Comparison of ENCODE assay signal across 24 mouse cellular contexts in genomic region chr16:91173241-91173640, GRCm38 (mm10). TPM values are rescaled to one million over a fixed set of nuclear protein-coding genes. Genes with fewer than 3 reads are reported as not detected.
DNase-seq lines count a peak whose midpoint lies in the region; ATAC-seq lines count a peak whose summit lies in the region.
"Had no signal": no experiment of that assay in that cellular context is flagged by ENCODE, and none has a peak within 500 bp of the region (broad histone marks: within the 10 kb centered on the region; RNA-seq: fewer than 3 reads in every experiment).

No protein-coding gene starts in this region.

- no peaks in the 10 kb centered on the region for H3K9me3 ChIP-seq in neural tube, embryonic 11.5 days (ENCODE audit: control insufficient read depth, low read length)
- H3K9me3 ChIP-seq in neural tube, embryonic 15.5 days (replicated peaks), result no peaks in the 10 kb centered on the region
- no peaks in the 10 kb centered on the region for H3K9me3 ChIP-seq in forebrain, embryonic 11.5 days (ENCODE audit: control insufficient read depth, low read length)
- H3K9me3 ChIP-seq in midbrain, embryonic 11.5 days (ENCODE audit: control insufficient read depth, low read length), result no peaks in the 10 kb centered on the region
- H3K9me3 ChIP-seq: liver, embryonic 12.5 days had no signal

- no peak for ATAC-seq in neural tube, embryonic 11.5 days (ENCODE audit: insufficient read depth, low FRiP score, low TSS enrichment)
- ATAC-seq in neural tube, embryonic 15.5 days (ENCODE audit: low FRiP score), result no peak
- peak; percentile 32 for ATAC-seq in forebrain, embryonic 11.5 days (replicated peaks; ENCODE audit: low FRiP score)
- peak; percentile 20 for ATAC-seq in midbrain, embryonic 11.5 days (ENCODE audit: low FRiP score)
- ATAC-seq: liver, embryonic 12.5 days had no signal

- H3K36me3 ChIP-seq in neural tube, embryonic 11.5 days (ENCODE audit: control insufficient read depth, insufficient read depth, low read length), result no peaks in the 10 kb centered on the region
- no peaks in the 10 kb centered on the region for H3K36me3 ChIP-seq in neural tube, embryonic 15.5 days
- no peaks in the 10 kb centered on the region for H3K36me3 ChIP-seq in forebrain, embryonic 11.5 days (ENCODE audit: control insufficient read depth, insufficient read depth, low read length)
- no peaks in the 10 kb centered on the region for H3K36me3 ChIP-seq in midbrain, embryonic 11.5 days (ENCODE audit: control insufficient read depth, insufficient read depth, low read length)
- H3K36me3 ChIP-seq: liver, embryonic 12.5 days had no signal

- no peak overlapping the region for H3K27ac ChIP-seq in neural tube, embryonic 11.5 days (ENCODE audit: low read depth, low read length)
- no peak overlapping the region for H3K27ac ChIP-seq in neural tube, embryonic 15.5 days (replicated peaks)
- H3K27ac ChIP-seq in forebrain, embryonic 11.5 days (ENCODE audit: low read depth, low read length), result peak overlapping the region; percentile 44
- H3K27ac ChIP-seq in midbrain, embryonic 11.5 days (ENCODE audit: low read depth, low read length), result no peak overlapping the region; the same call in 1 of the 2 replicates
- H3K27ac ChIP-seq: liver, embryonic 12.5 days had no signal

- peak; percentile 37 for DNase-seq in neural tube, embryonic 11.5 days (ENCODE audit: low spot score)
- DNase-seq in forebrain, embryonic 11.5 days (ENCODE audit: low spot score), result peak; percentile 80
- DNase-seq in midbrain, embryonic 11.5 days (ENCODE audit: low spot score, missing footprints), result peak; percentile 92
- DNase-seq in thymus, postnatal 14 days, result no peak
- DNase-seq in adrenal gland, postnatal 36 days, result no peak
- no peak for DNase-seq in urinary bladder, postnatal 4 days (ENCODE audit: low spot score in 2 of 2)
- DNase-seq: adrenal gland, adult 2 months; kidney, adult 9 months; kidney, postnatal 36 days; lung, embryonic 14.5 days; lung, postnatal 36 days; right cerebral cortex, postnatal 4 days had no signal

- H3K4me3 ChIP-seq in neural tube, embryonic 11.5 days (ENCODE audit: low read depth, low read length), result no peak overlapping the region
- H3K4me3 ChIP-seq in neural tube, embryonic 15.5 days (replicated peaks), result no peak overlapping the region
- no peak overlapping the region for H3K4me3 ChIP-seq in forebrain, embryonic 11.5 days (ENCODE audit: low read depth, low read length)
- H3K4me3 ChIP-seq in midbrain, embryonic 11.5 days (ENCODE audit: low read depth, low read length), result no peak overlapping the region
- H3K4me3 ChIP-seq: liver, embryonic 12.5 days; myocyte had no signal

- WGBS in neural tube, embryonic 11.5 days, result 42% methylated on average over 15 of the region's 15 CpGs
- 12% methylated on average over 15 of the region's 15 CpGs for WGBS in neural tube, embryonic 15.5 days
- 12% methylated on average over 15 of the region's 15 CpGs for whole genome bisulfite sequencing in forebrain, embryonic 11.5 days
- 31% methylated on average over 15 of the region's 15 CpGs for WGBS in midbrain, embryonic 11.5 days

- peaks cover 82% of the 10 kb centered on the region for H3K27me3 ChIP-seq in neural tube, embryonic 11.5 days (ENCODE audit: control insufficient read depth, insufficient read depth, low read length)
- peaks cover 87% of the 10 kb centered on the region for H3K27me3 ChIP-seq in neural tube, embryonic 15.5 days (replicated peaks)
- H3K27me3 ChIP-seq in forebrain, embryonic 11.5 days (ENCODE audit: control insufficient read depth, insufficient read depth, low read length), result peaks cover 26% of the 10 kb centered on the region
- H3K27me3 ChIP-seq in midbrain, embryonic 11.5 days (ENCODE audit: control insufficient read depth, insufficient read depth, low read length), result peaks cover 67% of the 10 kb centered on the region

- no peak overlapping the region for H3K4me2 ChIP-seq in neural tube, embryonic 11.5 days (ENCODE audit: low read depth)
- H3K4me2 ChIP-seq in neural tube, embryonic 15.5 days, result no peak overlapping the region
- H3K4me2 ChIP-seq in forebrain, embryonic 11.5 days (ENCODE audit: low read depth, low read length, severe bottlenecking), result peak overlapping the region; percentile 28; the same call in 1 of the 2 replicates
- H3K4me2 ChIP-seq in midbrain, embryonic 11.5 days, result no peak overlapping the region
- H3K4me2 ChIP-seq: heart, embryonic 11.5 days; liver, embryonic 12.5 days; lung, embryonic 14.5 days had no signal

- H3K4me1 ChIP-seq in neural tube, embryonic 11.5 days (ENCODE audit: control insufficient read depth, insufficient read depth, low read length), result peaks cover 8% of the 10 kb centered on the region
- H3K4me1 ChIP-seq in neural tube, embryonic 15.5 days, result peaks cover 33% of the 10 kb centered on the region
- H3K4me1 ChIP-seq in forebrain, embryonic 11.5 days (replicated peaks; ENCODE audit: control insufficient read depth, insufficient read depth, low read length), result peaks cover 39% of the 10 kb centered on the region
- peaks cover 35% of the 10 kb centered on the region for H3K4me1 ChIP-seq in midbrain, embryonic 11.5 days (ENCODE audit: control insufficient read depth, insufficient read depth, low read length)

- H3K9ac ChIP-seq in neural tube, embryonic 11.5 days (ENCODE audit: low read length), result no peak overlapping the region
- no peak overlapping the region for H3K9ac ChIP-seq in neural tube, embryonic 15.5 days (replicated peaks)
- H3K9ac ChIP-seq in forebrain, embryonic 11.5 days (ENCODE audit: low read length), result peak overlapping the region; percentile 17; the same call in 1 of the 2 replicates
- H3K9ac ChIP-seq in midbrain, embryonic 11.5 days (ENCODE audit: low read length), result peak overlapping the region; percentile 21; the same call in 1 of the 2 replicates
- H3K9ac ChIP-seq: liver, embryonic 12.5 days; lung, embryonic 14.5 days had no signal

RNA-seq across cellular contexts. Expression of gene Olig2, which starts 52.0 kb away (rescaled TPM):
- polyA plus RNA-seq in neural tube, embryonic 11.5 days (2014; fragmentation: Nextera tagmentation; extraction: Ambion mirVana), result 1.2 and 2.0 TPM in 2 replicates
- 8.5 and 9.9 TPM in 2 replicates for polyA plus RNA-seq in neural tube, embryonic 15.5 days (2015; fragmentation: Nextera tagmentation; extraction: Ambion mirVana)
- polyA plus RNA-seq in forebrain, embryonic 11.5 days (2014; fragmentation: Nextera tagmentation; extraction: Ambion mirVana), result 20.3 and 27.4 TPM in 2 replicates
- 6.8 and 7.5 TPM in 2 replicates for polyA plus RNA-seq in midbrain, embryonic 11.5 days (2014; fragmentation: Nextera tagmentation; extraction: Ambion mirVana)
- not detected for total RNA-seq in adrenal gland, postnatal 36 days (2021)
- total RNA-seq: adrenal gland, adult 2 months; gastrocnemius, adult 8-10 months; granulocyte monocyte progenitor cell, adult 5-6 weeks; heart, postnatal 10 days; megakaryocyte-erythroid progenitor cell, adult 5-6 weeks; neutrophil, adult 5-6 weeks had no signal
- polyA plus RNA-seq: adrenal gland, adult 2 months; C2C12; limb, embryonic 11.5 days; liver, embryonic 12.5 days; lung, embryonic 14.5 days; myocyte; stomach, embryonic 16.5 days had no signal

Comparison
In these comparisons a context has a peak if more than half of its experiments do, and no peak if none do; other contexts are left out.
1. ATAC-seq: peak in forebrain, embryonic 11.5 days (single experiment) and midbrain, embryonic 11.5 days (single experiment); none in neural tube, embryonic 11.5 days (single experiment) and neural tube, embryonic 15.5 days (single experiment).
2. DNase-seq: peak in neural tube, embryonic 11.5 days (single experiment), forebrain, embryonic 11.5 days (single experiment) and midbrain, embryonic 11.5 days (single experiment); none in thymus, postnatal 14 days (single experiment), adrenal gland, postnatal 36 days (0 of 2) and urinary bladder, postnatal 4 days (0 of 2).
3. H3K9ac ChIP-seq: peak in forebrain, embryonic 11.5 days (single experiment) and midbrain, embryonic 11.5 days (single experiment); none in neural tube, embryonic 11.5 days (single experiment) and neural tube, embryonic 15.5 days (single experiment).